Mouse (Mus musculus): ENCODE data around the gene Ankrd9.

- TF ChIP-seq CEBPB (IDR thresholded peaks at IDR 0.05; ENCODE audit: insufficient read depth, poor library complexity, severe bottlenecking) (no peak), USF1 (IDR thresholded peaks at IDR 0.05; ENCODE audit: low read depth) (no peak), MAX (IDR thresholded peaks at IDR 0.05; ENCODE audit: low read depth) (no peak), REST (IDR thresholded peaks at IDR 0.05; ENCODE audit: insufficient read depth, insufficient read length) (no peak), MYOG (IDR thresholded peaks at IDR 0.05; ENCODE audit: control insufficient read depth in 1 of 3, insufficient read depth in 1 of 3, insufficient read length in 2 of 3, low read depth in 2 of 3) (no peak), POLR2AphosphoS2 (IDR thresholded peaks at IDR 0.05; ENCODE audit: insufficient read length, low read depth) (no peak), TCF12 (IDR thresholded peaks at IDR 0.05; ENCODE audit: insufficient read depth, poor library complexity, severe bottlenecking) (no peak), POLR2A (IDR thresholded peaks at IDR 0.05; ENCODE audit: insufficient read length, low read depth) (no peak), TCF3 (IDR thresholded peaks at IDR 0.05; ENCODE audit: insufficient read length, low read depth) (no peak), E2F4 (IDR thresholded peaks at IDR 0.05; ENCODE audit: insufficient read depth) (no peak)
Measured at GRCm38 (mm10) chr12:110950151-110950550, 28.7 kb downstream of the Ankrd9 start.
